Mouse (Mus musculus): ENCODE measurements around the gene Gstp1. TPM values are rescaled to one million over a fixed set of nuclear protein-coding genes. Genes with fewer than 3 reads are reported as not detected.

The Gstp1 gene
- total and polyA plus RNA-seq, 2 experiments from 2014 or later, result 266 to 440 TPM

GRCm38 (mm10) chr19:4017921-4018587, 19.7 kb downstream of the Gstp1 start:
- Histone ChIP-seq H3K4me3 (ENCODE audit: low read depth, low read length) (no peak overlapping the region), H3K4me2 (ENCODE audit: low read depth, low read length) (no peak overlapping the region), H3K9ac (replicated peaks; ENCODE audit: low read depth, low read length) (no peak overlapping the region), H3K36me3 (replicated peaks; ENCODE audit: control insufficient read depth, insufficient read depth, low read length) (no peaks in the 10 kb centered on the region), H3K4me1 (ENCODE audit: control insufficient read depth, insufficient read depth) (no peaks in the 10 kb centered on the region), H3K27me3 (ENCODE audit: control insufficient read depth, insufficient read depth, low read length) (no peaks in the 10 kb centered on the region), H3K27ac (ENCODE audit: low read depth) (no peak overlapping the region), H3K9me3 (replicated peaks; ENCODE audit: control insufficient read depth, low read length) (no peaks in the 10 kb centered on the region)
- DNase-seq (ENCODE audit: low spot score) (no peak), ATAC-seq (ENCODE audit: insufficient read depth, low read depth) (no peak)
- no peak for TF ChIP-seq EP300 (IDR thresholded peaks at IDR 0.05; ENCODE audit: low read depth)
- no peak for TF ChIP-seq CTCF (IDR thresholded peaks at IDR 0.05; ENCODE audit: low read depth)
- WGBS, result 68% methylated on average over 10 of the region's 10 CpGs

GRCm38 (mm10) chr19:4015635-4016034, 22.1 kb downstream of the Gstp1 start:
- Histone ChIP-seq H3K9me3 (replicated peaks; ENCODE audit: control insufficient read depth, low read length) (no peaks in the 10 kb centered on the region), H3K4me1 (ENCODE audit: control insufficient read depth, insufficient read depth) (peaks cover 4% of the 10 kb centered on the region), H3K36me3 (replicated peaks; ENCODE audit: control insufficient read depth, insufficient read depth, low read length) (peaks cover 6% of the 10 kb centered on the region), H3K4me2 (ENCODE audit: low read depth, low read length) (no peak overlapping the region), H3K4me3 (ENCODE audit: low read depth, low read length) (no peak overlapping the region), H3K27me3 (ENCODE audit: control insufficient read depth, insufficient read depth, low read length) (no peaks in the 10 kb centered on the region), H3K27ac (ENCODE audit: low read depth) (no peak overlapping the region), H3K9ac (replicated peaks; ENCODE audit: low read depth, low read length) (no peak overlapping the region)
- no peak for ATAC-seq (ENCODE audit: insufficient read depth, low read depth)
- TF ChIP-seq CTCF (IDR thresholded peaks at IDR 0.05; ENCODE audit: low read depth) (no peak), EP300 (IDR thresholded peaks at IDR 0.05; ENCODE audit: low read depth) (no peak)
- 52% methylated on average over 5 of the region's 5 CpGs for WGBS
- DNase-seq (ENCODE audit: low spot score), result no peak

GRCm38 (mm10) chr19:4014802-4015201, 23.0 kb downstream of the Gstp1 start:
- Histone ChIP-seq H3K36me3 (replicated peaks; ENCODE audit: control insufficient read depth, insufficient read depth, low read length) (peaks cover 14% of the 10 kb centered on the region), H3K9me3 (replicated peaks; ENCODE audit: control insufficient read depth, low read length) (no peaks in the 10 kb centered on the region), H3K4me2 (ENCODE audit: low read depth, low read length) (no peak overlapping the region), H3K27ac (ENCODE audit: low read depth) (no peak overlapping the region), H3K27me3 (ENCODE audit: control insufficient read depth, insufficient read depth, low read length) (no peaks in the 10 kb centered on the region), H3K9ac (replicated peaks; ENCODE audit: low read depth, low read length) (no peak overlapping the region), H3K4me3 (ENCODE audit: low read depth, low read length) (no peak overlapping the region), H3K4me1 (ENCODE audit: control insufficient read depth, insufficient read depth) (peaks cover 4% of the 10 kb centered on the region)
- ATAC-seq (ENCODE audit: insufficient read depth, low read depth) (no peak), DNase-seq (ENCODE audit: low spot score) (no peak)
- TF ChIP-seq EP300 (IDR thresholded peaks at IDR 0.05; ENCODE audit: low read depth) (no peak), CTCF (IDR thresholded peaks at IDR 0.05; ENCODE audit: low read depth) (no peak)

GRCm38 (mm10) chr19:4013066-4013465, 24.7 kb downstream of the Gstp1 start:
- no peaks in the 10 kb centered on the region for H3K9me3 ChIP-seq (replicated peaks; ENCODE audit: control insufficient read depth, low read length)
- WGBS, result 13% methylated on average over 9 of the region's 9 CpGs
- no peak for DNase-seq (ENCODE audit: low spot score)

GRCm38 (mm10) chr19:4012432-4013022, 25.3 kb downstream of the Gstp1 start, which contains the start of gene Ndufv1:
TSS of gene Ndufv1 (minus strand) at chr19:4012806.
- peak within 1 kb of the TSS; percentile 69 for H3K4me2 ChIP-seq (ENCODE audit: low read depth, low read length)
- H3K27me3 ChIP-seq (ENCODE audit: control insufficient read depth, insufficient read depth, low read length), result no peaks in the 10 kb centered on the region
- peak within 1 kb of the TSS; percentile 94 for H3K27ac ChIP-seq (ENCODE audit: low read depth)
- ATAC-seq (ENCODE audit: insufficient read depth, low read depth) (peak; percentile 99), DNase-seq (ENCODE audit: low spot score) (peak; percentile 100)
- 0% methylated on average over 45 of the region's 45 CpGs for WGBS
- TF ChIP-seq CTCF (IDR thresholded peaks at IDR 0.05; ENCODE audit: low read depth), result peak; percentile 91
- peak; percentile 80 for TF ChIP-seq EP300 (IDR thresholded peaks at IDR 0.05; ENCODE audit: low read depth)
- H3K36me3 ChIP-seq (replicated peaks; ENCODE audit: control insufficient read depth, insufficient read depth, low read length), result peaks cover 37% of the 10 kb centered on the region
- peak within 1 kb of the TSS; percentile 84 for H3K9ac ChIP-seq (replicated peaks; ENCODE audit: low read depth, low read length)
- peak within 1 kb of the TSS; percentile 79 for H3K4me3 ChIP-seq (ENCODE audit: low read depth, low read length)
- H3K9me3 ChIP-seq (replicated peaks; ENCODE audit: control insufficient read depth, low read length), result no peaks in the 10 kb centered on the region
- peaks cover 4% of the 10 kb centered on the region for H3K4me1 ChIP-seq (ENCODE audit: control insufficient read depth, insufficient read depth)

More at GRCm38 (mm10) chr19:4013066-4013465, 24.7 kb downstream of the Gstp1 start:
- Histone ChIP-seq H3K4me1 (ENCODE audit: control insufficient read depth, insufficient read depth) (peaks cover 4% of the 10 kb centered on the region), H3K27ac (ENCODE audit: low read depth) (peak overlapping the region; percentile 49), H3K27me3 (ENCODE audit: control insufficient read depth, insufficient read depth, low read length) (no peaks in the 10 kb centered on the region), H3K36me3 (replicated peaks; ENCODE audit: control insufficient read depth, insufficient read depth, low read length) (peaks cover 31% of the 10 kb centered on the region), H3K9ac (replicated peaks; ENCODE audit: low read depth, low read length) (0 out of 2 replicates have a peak overlapping the region, but pooled peaks have one; percentile 38), H3K4me2 (ENCODE audit: low read depth, low read length) (peak overlapping the region; percentile 50), H3K4me3 (ENCODE audit: low read depth, low read length) (peak overlapping the region; percentile 79; the same call in 1 of the 2 replicates)
- ATAC-seq (ENCODE audit: insufficient read depth, low read depth), result 0 out of 2 replicates have a peak, but pooled peaks have one; percentile 2
- no peak for TF ChIP-seq CTCF (IDR thresholded peaks at IDR 0.05; ENCODE audit: low read depth)
- no peak for TF ChIP-seq EP300 (IDR thresholded peaks at IDR 0.05; ENCODE audit: low read depth)

Data from heart, postnatal 0 days (tissue).